Mouse (Mus musculus): Measurements from ENCODE around the gene Lat2.

Gene Lat2

DNA sequence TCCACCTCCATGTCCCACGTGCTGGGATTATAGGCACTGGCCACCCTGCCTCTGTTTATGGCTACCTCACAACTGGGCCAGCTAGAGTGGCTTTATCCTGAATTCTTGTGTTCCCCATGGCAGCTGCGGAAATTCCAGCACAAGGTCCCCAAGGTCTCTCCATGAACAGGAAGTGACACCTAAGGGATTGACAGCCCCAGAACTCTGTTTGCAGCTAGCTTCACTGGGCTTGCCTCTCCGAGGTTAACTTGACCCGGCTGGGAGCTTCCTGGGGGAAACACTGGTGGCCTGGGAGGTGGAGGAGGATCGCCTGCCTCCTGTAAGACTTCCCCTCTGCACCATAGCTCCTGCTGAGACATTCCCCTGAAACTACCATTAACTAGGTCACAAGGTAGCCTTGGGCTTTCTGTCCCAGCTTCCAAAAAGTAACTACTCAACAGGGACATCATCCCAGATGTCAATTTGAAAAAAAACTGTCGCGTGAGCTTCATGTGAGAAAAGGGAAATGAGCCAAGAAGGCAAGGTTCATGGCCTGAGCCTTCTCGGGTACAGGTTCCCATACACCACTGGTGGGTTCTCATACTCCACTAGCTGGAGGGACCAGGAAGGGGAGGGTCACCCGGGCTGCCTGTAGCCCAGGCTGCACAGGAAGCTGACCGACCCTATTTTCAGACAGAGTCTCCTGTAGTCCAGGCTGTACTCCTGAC, 42.2 kb downstream of the Lat2 start:
- ATAC-seq (ENCODE audit: insufficient number of reproducible peaks, low FRiP score, low TSS enrichment), result no peak

DNA sequence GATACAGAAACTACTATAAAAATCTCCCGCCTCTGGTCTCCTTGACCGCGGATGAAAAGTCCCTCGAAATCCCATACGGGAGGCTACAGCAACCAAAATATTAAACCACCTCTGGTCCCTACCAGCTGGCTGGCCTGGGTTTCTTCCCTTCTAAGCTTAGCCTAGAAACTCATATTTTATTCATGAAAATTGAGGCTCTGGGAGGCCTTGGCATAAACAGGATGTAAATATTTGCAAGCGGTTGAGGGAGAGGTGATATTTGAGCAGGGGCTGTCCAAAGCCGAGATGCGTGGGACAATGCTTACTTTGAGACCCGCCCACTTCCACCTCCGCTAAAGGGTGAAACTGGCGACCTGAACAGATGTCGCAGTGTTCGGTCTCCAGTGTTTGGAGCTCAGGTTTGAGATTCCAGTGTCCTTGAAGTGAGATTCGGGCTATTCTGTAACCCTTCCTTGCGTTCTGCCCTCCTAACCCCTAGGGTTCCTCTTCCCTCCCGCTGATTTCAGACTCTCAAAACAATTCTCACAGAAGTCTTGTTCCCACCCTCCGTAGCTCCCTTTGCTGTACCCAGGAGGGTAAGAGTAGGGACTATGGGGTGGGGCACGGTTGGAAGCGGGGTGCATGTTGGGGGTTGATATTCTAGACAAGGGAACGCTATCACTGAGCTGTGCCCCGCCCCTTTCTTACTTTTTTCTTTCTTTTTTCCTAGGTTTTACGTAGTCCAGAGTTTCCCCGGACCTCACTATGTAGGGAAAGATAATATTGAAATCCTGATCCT, 42.9 kb downstream of the Lat2 start:
- peak; percentile 56; the same call in 1 of the 2 replicates for ATAC-seq (ENCODE audit: insufficient number of reproducible peaks, low FRiP score, low TSS enrichment)

GRCm38 (mm10) chr5:134568964-134569491, 45.8 kb downstream of the Lat2 start:
- ATAC-seq (ENCODE audit: insufficient number of reproducible peaks, low FRiP score, low TSS enrichment), result no peak

GRCm38 (mm10) chr5:134568030-134568429, 46.8 kb downstream of the Lat2 start:
- ATAC-seq (ENCODE audit: insufficient number of reproducible peaks, low FRiP score, low TSS enrichment), result no peak

DNA sequence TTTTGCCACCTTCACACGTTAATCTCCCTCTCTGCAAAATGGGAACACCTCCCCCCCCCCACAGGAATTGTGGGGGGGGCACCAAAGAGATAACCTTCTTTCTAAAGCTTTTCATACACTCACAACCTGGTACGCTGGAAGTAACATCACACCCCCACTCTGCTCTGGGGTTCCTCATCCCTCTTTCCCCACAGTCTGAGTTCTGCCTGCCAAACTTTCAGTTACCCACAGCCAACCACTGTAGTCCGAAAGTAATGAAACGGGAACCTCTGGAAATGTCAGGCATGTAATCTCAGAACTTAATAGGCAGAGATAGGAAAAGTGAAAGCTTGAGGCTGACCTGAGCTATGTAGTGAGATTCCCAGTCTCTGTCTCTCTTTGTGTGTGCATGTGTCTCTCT, 47.4 kb downstream of the Lat2 start:
- no peak for ATAC-seq (ENCODE audit: insufficient number of reproducible peaks, low FRiP score, low TSS enrichment)

GRCm38 (mm10) chr5:134565696-134566095, 49.1 kb downstream of the Lat2 start:
- no peak for ATAC-seq (ENCODE audit: insufficient number of reproducible peaks, low FRiP score, low TSS enrichment)

DNA sequence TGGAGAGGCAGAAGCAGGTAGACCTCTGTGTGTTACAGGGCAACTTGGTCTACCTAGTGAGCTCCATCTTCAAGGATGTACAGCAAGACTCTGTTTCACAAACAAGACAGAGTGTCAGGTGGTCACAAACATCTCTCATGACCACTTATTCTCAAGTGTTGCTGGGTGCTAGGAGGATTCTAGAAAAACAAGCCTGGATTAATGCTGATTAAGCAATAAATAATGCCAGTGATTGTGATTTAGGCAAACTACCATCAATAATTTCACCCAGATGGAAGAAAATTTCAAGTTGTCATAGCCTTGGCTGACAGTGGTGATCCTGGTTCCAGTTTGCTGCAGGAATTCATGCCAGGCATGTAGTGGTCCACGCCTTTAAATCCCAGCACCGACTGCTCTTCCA, 50.6 kb downstream of the Lat2 start:
- ATAC-seq (ENCODE audit: insufficient number of reproducible peaks, low FRiP score, low TSS enrichment), result no peak

DNA sequence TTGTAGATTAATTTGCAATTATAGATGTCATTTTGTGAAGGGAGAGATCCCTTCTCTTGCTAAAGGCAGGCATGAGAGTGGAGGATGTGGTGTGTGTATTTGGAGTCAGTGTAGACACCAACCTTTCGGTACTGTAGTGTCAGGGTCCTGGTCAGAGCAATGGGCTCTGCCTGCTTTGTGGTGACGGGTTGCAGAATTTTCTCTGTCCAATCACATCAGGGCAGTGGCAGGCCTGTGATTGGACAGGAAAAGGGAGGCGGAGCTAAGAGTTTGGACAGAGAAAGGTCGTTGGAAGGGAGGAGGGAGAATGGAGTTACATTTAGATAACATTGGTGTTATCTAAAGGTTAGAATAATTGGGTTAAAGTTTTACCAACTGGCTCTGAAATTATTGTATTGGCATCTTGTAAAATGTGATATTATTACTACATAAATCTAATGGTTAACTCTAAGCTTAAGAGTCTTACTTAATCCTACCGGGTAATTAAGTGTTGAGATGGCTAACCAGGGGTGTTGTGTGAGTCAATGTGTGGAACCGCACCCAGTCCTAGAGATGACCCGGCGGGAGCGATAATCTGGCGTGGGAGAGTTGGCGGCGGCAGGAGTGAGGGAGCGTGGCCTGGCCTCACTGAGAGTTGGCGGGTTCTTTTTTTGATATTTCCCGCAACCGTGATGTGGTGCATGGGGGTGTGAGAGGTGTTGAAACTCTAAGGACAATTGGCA, 54.2 kb downstream of the Lat2 start:
- ATAC-seq (ENCODE audit: insufficient number of reproducible peaks, low FRiP score, low TSS enrichment), result no peak

DNA sequence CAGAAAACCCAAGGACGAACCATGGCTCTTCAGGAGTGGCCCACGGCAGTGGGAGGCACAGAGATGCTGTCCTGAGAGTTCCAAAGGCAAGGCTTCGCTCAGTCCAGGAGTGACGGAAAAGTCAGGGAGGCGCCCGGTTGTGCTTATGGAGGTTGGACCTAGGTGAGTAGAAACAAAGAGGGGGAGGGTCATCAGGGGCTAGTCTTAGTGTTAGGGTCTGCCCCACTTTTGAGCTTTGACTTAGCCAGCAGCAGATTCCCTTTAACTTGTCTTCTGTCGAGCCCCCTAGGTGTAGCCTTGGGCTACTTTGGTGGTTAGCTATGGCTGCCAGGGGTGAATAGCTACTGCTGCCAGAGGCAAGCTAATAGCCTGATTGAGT, 54.8 kb downstream of the Lat2 start, which contains the start of gene Syna:
Syna (minus strand) TSS at position 101 of the 379 bp plus-strand sequence.
- ATAC-seq (ENCODE audit: insufficient number of reproducible peaks, low FRiP score, low TSS enrichment), result no peak

GRCm38 (mm10) chr5:134555463-134556164, 59.2 kb downstream of the Lat2 start:
- no peak for ATAC-seq (ENCODE audit: insufficient number of reproducible peaks, low FRiP score, low TSS enrichment)

GRCm38 (mm10) chr5:134553951-134554546, 60.8 kb downstream of the Lat2 start:
- ATAC-seq (ENCODE audit: insufficient number of reproducible peaks, low FRiP score, low TSS enrichment), result no peak

- peak; percentile 88 for ATAC-seq (ENCODE audit: insufficient number of reproducible peaks, low FRiP score, low TSS enrichment)
These were observed 62.5 kb downstream of the Lat2 start, which contains the start of gene Clip2 for GRCm38 (mm10) chr5:134552110-134552972. TSS of gene Clip2 (minus strand) at chr5:134552434.

GRCm38 (mm10) chr5:134551233-134552109, 63.4 kb downstream of the Lat2 start:
- ATAC-seq (ENCODE audit: insufficient number of reproducible peaks, low FRiP score, low TSS enrichment), result 0 out of 2 replicates have a peak, but pooled peaks have one; percentile 12

DNA sequence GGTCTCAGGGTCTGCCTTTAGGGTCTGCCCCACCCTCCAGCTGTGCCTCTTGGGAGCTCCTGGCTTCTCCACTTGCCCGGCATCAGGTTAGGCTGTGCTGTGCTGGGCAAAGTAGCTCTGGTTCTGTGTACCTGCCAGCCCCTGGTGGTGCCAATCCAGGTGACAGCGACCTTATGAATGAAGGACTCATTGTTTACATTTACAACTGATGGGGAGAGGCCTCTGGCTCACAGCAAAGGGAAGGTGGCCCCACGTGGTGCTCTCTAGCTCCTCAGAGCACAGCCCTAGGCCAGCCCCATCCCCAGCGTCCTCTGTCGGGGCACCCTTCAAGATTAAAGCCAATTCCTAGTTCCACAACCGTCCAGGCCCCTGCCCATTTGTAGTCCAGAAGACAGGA, 64.0 kb downstream of the Lat2 start:
- ATAC-seq (ENCODE audit: insufficient number of reproducible peaks, low FRiP score, low TSS enrichment), result no peak

Measured in cerebellum, adult (tissue).